Mouse (Mus musculus): ENCODE measurements at regions not wholly inside any gene's neighbourhood (a gene's known extent, or its start where the extent isn't known, plus 50 kb on each side); places are given as distances from the start of the nearest gene placed in this dataset.

DNA sequence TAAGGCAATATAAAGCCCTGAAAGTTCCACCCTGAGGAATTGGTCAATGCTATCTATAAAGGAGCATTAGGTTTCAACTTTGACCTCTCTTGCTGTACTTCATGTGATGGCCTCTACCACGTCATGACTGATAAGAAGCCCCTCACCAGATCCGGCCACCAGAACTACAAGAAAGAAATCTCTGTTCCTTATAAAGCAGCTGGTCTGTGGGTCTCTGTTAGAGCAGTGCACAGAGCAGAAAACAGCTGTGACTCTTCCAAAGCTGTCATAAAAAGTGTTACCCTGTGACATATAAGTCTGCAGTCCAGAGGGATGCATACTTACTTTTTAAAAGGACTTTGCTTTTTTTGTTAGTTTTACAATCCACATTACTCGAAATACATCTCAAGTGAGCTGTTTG, 111.1 kb upstream of the Slc22a23 start:
- H3K9me3 ChIP-seq (ENCODE audit: low read length): no peaks in the 10 kb centered on the region
- no peak overlapping the region for H3K9ac ChIP-seq (replicated peaks)
- no peak overlapping the region for H3K4me2 ChIP-seq (ENCODE audit: low read depth, low read length)
- no peaks in the 10 kb centered on the region for H3K4me1 ChIP-seq (ENCODE audit: insufficient read depth)
- H3K36me3 ChIP-seq (replicated peaks; ENCODE audit: insufficient read depth, low read length): no peaks in the 10 kb centered on the region
- WGBS (ENCODE audit: insufficient replicate concordance): 58% methylated on average over 3 of the region's 3 CpGs
- ATAC-seq: no peak
- no peak overlapping the region for H3K4me3 ChIP-seq (ENCODE audit: low read depth, low read length)
- DNase-seq: no peak
- no peaks in the 10 kb centered on the region for H3K27me3 ChIP-seq (ENCODE audit: insufficient read depth, low read length)
- no peak overlapping the region for H3K27ac ChIP-seq (ENCODE audit: low read depth)
- TF ChIP-seq EP300 (IDR thresholded peaks at IDR 0.05; ENCODE audit: low read depth) (no peak), CTCF (IDR thresholded peaks at IDR 0.05; ENCODE audit: low read depth) (no peak)

- H3K4me2 ChIP-seq (ENCODE audit: low read depth, low read length): no peak overlapping the region
- H3K27ac ChIP-seq (ENCODE audit: low read depth): no peak overlapping the region
- no peaks in the 10 kb centered on the region for H3K4me1 ChIP-seq (ENCODE audit: insufficient read depth)
- H3K9me3 ChIP-seq (ENCODE audit: low read length): no peaks in the 10 kb centered on the region
- H3K36me3 ChIP-seq (replicated peaks; ENCODE audit: insufficient read depth, low read length): no peaks in the 10 kb centered on the region
- TF ChIP-seq EP300 (IDR thresholded peaks at IDR 0.05; ENCODE audit: low read depth) (no peak), CTCF (IDR thresholded peaks at IDR 0.05; ENCODE audit: low read depth) (no peak)
- ATAC-seq: no peak
- no peaks in the 10 kb centered on the region for H3K27me3 ChIP-seq (ENCODE audit: insufficient read depth, low read length)
- DNase-seq: no peak
- H3K4me3 ChIP-seq (ENCODE audit: low read depth, low read length): no peak overlapping the region
- H3K9ac ChIP-seq (replicated peaks): no peak overlapping the region
Observed at GRCm38 (mm10) chr13:34446806-34447205, 101.8 kb upstream of the Slc22a23 start.

- Histone ChIP-seq H3K36me3 (replicated peaks; ENCODE audit: insufficient read depth, low read length) (no peaks in the 10 kb centered on the region), H3K27ac (ENCODE audit: low read depth) (no peak overlapping the region), H3K4me2 (ENCODE audit: low read depth, low read length) (no peak overlapping the region), H3K9ac (replicated peaks) (no peak overlapping the region), H3K9me3 (ENCODE audit: low read length) (no peaks in the 10 kb centered on the region), H3K4me3 (ENCODE audit: low read depth, low read length) (no peak overlapping the region), H3K4me1 (ENCODE audit: insufficient read depth) (no peaks in the 10 kb centered on the region), H3K27me3 (ENCODE audit: insufficient read depth, low read length) (no peaks in the 10 kb centered on the region)
- 76% methylated on average over 8 of the region's 8 CpGs for WGBS (ENCODE audit: insufficient replicate concordance)
- no peak for ATAC-seq
- no peak for DNase-seq
- no peak for TF ChIP-seq EP300 (IDR thresholded peaks at IDR 0.05; ENCODE audit: low read depth)
Observed at GRCm38 (mm10) chr13:34446327-34446726, 101.3 kb upstream of the Slc22a23 start.

GRCm38 (mm10) chr13:34441347-34441746, 96.4 kb upstream of the Slc22a23 start:
- Histone ChIP-seq H3K9ac (replicated peaks) (no peak overlapping the region), H3K4me2 (ENCODE audit: low read depth, low read length) (no peak overlapping the region), H3K4me1 (ENCODE audit: insufficient read depth) (no peaks in the 10 kb centered on the region), H3K36me3 (replicated peaks; ENCODE audit: insufficient read depth, low read length) (no peaks in the 10 kb centered on the region), H3K27me3 (ENCODE audit: insufficient read depth, low read length) (no peaks in the 10 kb centered on the region), H3K4me3 (ENCODE audit: low read depth, low read length) (no peak overlapping the region), H3K27ac (ENCODE audit: low read depth) (0 out of 2 replicates have a peak overlapping the region, but pooled peaks have one; percentile 31), H3K9me3 (ENCODE audit: low read length) (no peaks in the 10 kb centered on the region)
- TF ChIP-seq EP300 (IDR thresholded peaks at IDR 0.05; ENCODE audit: low read depth) (no peak), CTCF (IDR thresholded peaks at IDR 0.05; ENCODE audit: low read depth) (no peak)
- no peak for DNase-seq
- WGBS (ENCODE audit: insufficient replicate concordance): 45% methylated on average over 1 of the region's 1 CpGs
- peak; percentile 87 for ATAC-seq

DNA sequence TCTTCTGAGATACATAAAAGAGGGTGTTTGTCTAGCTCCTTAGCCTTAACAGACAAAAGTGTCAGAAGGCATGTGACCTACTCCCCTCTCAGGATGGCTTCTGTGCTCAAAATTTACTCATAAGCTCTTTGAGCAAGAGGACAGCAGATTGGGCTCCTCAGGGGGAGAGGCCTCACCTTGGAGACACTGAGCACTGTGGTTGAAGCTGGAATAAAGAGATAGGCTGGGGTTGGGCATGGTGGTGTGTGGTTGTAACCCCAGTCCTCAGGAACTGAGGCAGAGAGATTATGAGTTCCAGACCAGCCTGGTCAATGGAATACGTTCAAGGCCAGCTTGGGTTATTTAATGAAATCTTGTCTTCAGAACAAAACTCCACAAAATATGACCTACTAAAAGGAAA, 82.5 kb upstream of the Slc22a23 start:
- no peak overlapping the region for H3K9ac ChIP-seq (replicated peaks)
- H3K27ac ChIP-seq (ENCODE audit: low read depth): no peak overlapping the region
- no peak overlapping the region for H3K4me2 ChIP-seq (ENCODE audit: low read depth, low read length)
- H3K27me3 ChIP-seq (ENCODE audit: insufficient read depth, low read length): no peaks in the 10 kb centered on the region
- DNase-seq (no peak), ATAC-seq (no peak)
- no peaks in the 10 kb centered on the region for H3K36me3 ChIP-seq (replicated peaks; ENCODE audit: insufficient read depth, low read length)
- no peaks in the 10 kb centered on the region for H3K9me3 ChIP-seq (ENCODE audit: low read length)
- WGBS (ENCODE audit: insufficient replicate concordance): 52% methylated on average over 1 of the region's 1 CpGs
- H3K4me3 ChIP-seq (ENCODE audit: low read depth, low read length): no peak overlapping the region
- TF ChIP-seq CTCF (IDR thresholded peaks at IDR 0.05; ENCODE audit: low read depth): no peak
- H3K4me1 ChIP-seq (ENCODE audit: insufficient read depth): no peaks in the 10 kb centered on the region

- no peak overlapping the region for H3K4me2 ChIP-seq (ENCODE audit: low read depth, low read length)
- H3K4me3 ChIP-seq (ENCODE audit: low read depth, low read length): no peak overlapping the region
- no peaks in the 10 kb centered on the region for H3K9me3 ChIP-seq (ENCODE audit: low read length)
- H3K4me1 ChIP-seq (ENCODE audit: insufficient read depth): no peaks in the 10 kb centered on the region
- H3K27ac ChIP-seq (ENCODE audit: low read depth): no peak overlapping the region
- 31% methylated on average over 3 of the region's 3 CpGs for WGBS (ENCODE audit: insufficient replicate concordance)
- H3K36me3 ChIP-seq (replicated peaks; ENCODE audit: insufficient read depth, low read length): no peaks in the 10 kb centered on the region
- H3K27me3 ChIP-seq (ENCODE audit: insufficient read depth, low read length): no peaks in the 10 kb centered on the region
- no peak for TF ChIP-seq EP300 (IDR thresholded peaks at IDR 0.05; ENCODE audit: low read depth)
- TF ChIP-seq CTCF (IDR thresholded peaks at IDR 0.05; ENCODE audit: low read depth): no peak
- H3K9ac ChIP-seq (replicated peaks): no peak overlapping the region
- ATAC-seq (no peak), DNase-seq (no peak)
Observed at GRCm38 (mm10) chr13:34424921-34425320, 79.9 kb upstream of the Slc22a23 start.

- H3K36me3 ChIP-seq (replicated peaks; ENCODE audit: insufficient read depth, low read length): no peaks in the 10 kb centered on the region
- H3K27me3 ChIP-seq (ENCODE audit: insufficient read depth, low read length): no peaks in the 10 kb centered on the region
- no peak for ATAC-seq
- WGBS (ENCODE audit: insufficient replicate concordance): 79% methylated on average over 3 of the region's 3 CpGs
- no peak for TF ChIP-seq EP300 (IDR thresholded peaks at IDR 0.05; ENCODE audit: low read depth)
- TF ChIP-seq CTCF (IDR thresholded peaks at IDR 0.05; ENCODE audit: low read depth): no peak
- no peak for DNase-seq
- no peak overlapping the region for H3K4me3 ChIP-seq (ENCODE audit: low read depth, low read length)
- no peaks in the 10 kb centered on the region for H3K9me3 ChIP-seq (ENCODE audit: low read length)
- no peak overlapping the region for H3K27ac ChIP-seq (ENCODE audit: low read depth)
- H3K9ac ChIP-seq (replicated peaks): no peak overlapping the region
- H3K4me1 ChIP-seq (ENCODE audit: insufficient read depth): no peaks in the 10 kb centered on the region
- H3K4me2 ChIP-seq (ENCODE audit: low read depth, low read length): no peak overlapping the region
Observed at GRCm38 (mm10) chr13:34421644-34422043, 76.7 kb upstream of the Slc22a23 start.

Measured in liver, postnatal 0 days (tissue).